23 mouse cellular contexts compared by ENCODE assay signal in the genomic region with DNA sequence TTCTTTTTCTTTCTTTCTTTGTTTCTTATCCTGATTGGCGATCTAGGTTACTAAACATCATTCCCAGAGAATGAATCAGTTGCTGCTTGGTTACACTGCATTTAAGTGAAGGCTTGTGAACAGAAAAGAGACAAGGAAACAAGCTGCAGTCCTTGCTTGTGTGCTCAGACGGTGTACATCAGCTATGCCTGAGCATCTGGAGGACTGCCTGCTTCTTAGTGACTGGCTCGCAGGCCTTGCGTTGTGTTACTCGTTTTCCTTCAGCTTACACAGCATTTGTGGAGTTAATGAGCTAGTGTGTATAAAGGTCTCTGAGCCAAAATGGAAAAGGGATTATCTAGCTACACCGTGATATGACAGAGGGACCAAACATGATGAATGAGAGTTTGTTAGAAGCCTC. TPM values are rescaled to one million over a fixed set of nuclear protein-coding genes. Genes with fewer than 3 reads are reported as not detected.
DNase-seq lines count a peak whose midpoint lies in the region; ATAC-seq and TF ChIP-seq lines count a peak whose summit lies in the region.
"Had no signal": no experiment of that assay in that cellular context is flagged by ENCODE, and none has a peak within 500 bp of the region (broad histone marks: within the 10 kb centered on the region; RNA-seq: fewer than 3 reads in every experiment).

No protein-coding gene starts in this region.

- H3K27me3 ChIP-seq in hindbrain, embryonic 11.5 days (ENCODE audit: control insufficient read depth, insufficient read depth, low read length): no peaks in the 10 kb centered on the region
- no peaks in the 10 kb centered on the region for H3K27me3 ChIP-seq in hindbrain, embryonic 10.5 days (ENCODE audit: insufficient read depth, poor library complexity, severe bottlenecking)
- no peaks in the 10 kb centered on the region for H3K27me3 ChIP-seq in forebrain, embryonic 11.5 days (ENCODE audit: control insufficient read depth, insufficient read depth, low read length)
- no peaks in the 10 kb centered on the region for H3K27me3 ChIP-seq in forebrain, postnatal 0 days (ENCODE audit: insufficient read depth, low read length)
- H3K27me3 ChIP-seq in midbrain, embryonic 14.5 days (ENCODE audit: control insufficient read depth, insufficient read depth, low read length): no peaks in the 10 kb centered on the region
- H3K27me3 ChIP-seq: heart, embryonic 13.5 days had no signal

- no peaks in the 10 kb centered on the region for H3K36me3 ChIP-seq in hindbrain, embryonic 11.5 days (ENCODE audit: control insufficient read depth, insufficient read depth, low read length)
- no peaks in the 10 kb centered on the region for H3K36me3 ChIP-seq in hindbrain, embryonic 10.5 days
- no peaks in the 10 kb centered on the region for H3K36me3 ChIP-seq in forebrain, embryonic 11.5 days (ENCODE audit: control insufficient read depth, insufficient read depth, low read length)
- H3K36me3 ChIP-seq in forebrain, postnatal 0 days (ENCODE audit: insufficient read depth): no peaks in the 10 kb centered on the region
- no peaks in the 10 kb centered on the region for H3K36me3 ChIP-seq in midbrain, embryonic 14.5 days (ENCODE audit: control insufficient read depth, insufficient read depth, low read length)
- H3K36me3 ChIP-seq: embryonic facial prominence, embryonic 10.5 days; heart, embryonic 13.5 days had no signal

- H3K27ac ChIP-seq in hindbrain, embryonic 11.5 days (ENCODE audit: low read depth, low read length): no peak overlapping the region
- no peak overlapping the region for H3K27ac ChIP-seq in hindbrain, embryonic 10.5 days
- H3K27ac ChIP-seq in forebrain, embryonic 11.5 days (ENCODE audit: low read depth, low read length): no peak overlapping the region
- H3K27ac ChIP-seq in forebrain, postnatal 0 days (ENCODE audit: low read depth, low read length): no peak overlapping the region
- no peak overlapping the region for H3K27ac ChIP-seq in midbrain, embryonic 14.5 days (replicated peaks; ENCODE audit: low read depth, low read length)
- H3K27ac ChIP-seq: embryonic facial prominence, embryonic 10.5 days; heart, embryonic 13.5 days; kidney, postnatal 0 days had no signal

- no peak for TF ChIP-seq CTCF in forebrain, postnatal 0 days (IDR thresholded peaks at IDR 0.05; ENCODE audit: low read depth)

- peak; percentile 52; the same call in 1 of the 2 replicates for ATAC-seq in hindbrain, embryonic 11.5 days (ENCODE audit: low FRiP score)
- ATAC-seq in forebrain, embryonic 11.5 days (replicated peaks; ENCODE audit: low FRiP score): peak; percentile 52; the same call in 1 of the 2 replicates
- ATAC-seq in forebrain, postnatal 0 days: peak; percentile 29; the same call in 1 of the 2 replicates
- no peak; the same call in 1 of the 2 replicates for ATAC-seq in midbrain, embryonic 14.5 days (ENCODE audit: low FRiP score, low TSS enrichment)
- ATAC-seq: activated CD4-positive, CD25-positive, alpha-beta regulatory T cell, adult 4 months had no signal

- no peak for DNase-seq in hindbrain, embryonic 11.5 days (ENCODE audit: low spot score)
- no peak for DNase-seq in hindbrain, embryonic 10.5 days (ENCODE audit: low spot score)
- DNase-seq in forebrain, embryonic 11.5 days (ENCODE audit: low spot score): no peak
- no peak for DNase-seq in forebrain, postnatal 0 days
- peak; percentile 47 for DNase-seq in midbrain, embryonic 14.5 days
- DNase-seq in cerebellum, adult 11 months: no peak
- no peak for DNase-seq in heart, adult 8-10 months (ENCODE audit: low spot score)
- DNase-seq in right cerebral cortex, postnatal 25 days: no peak
- DNase-seq: adrenal gland, postnatal 14 days; cerebellum, adult 9-11 months; gastrocnemius, postnatal 14 days; heart, adult 18-20 months; heart, postnatal 14 days; kidney, adult 2 months; lung, postnatal 4 days; spleen, adult 18-20 months had no signal

- no peaks in the 10 kb centered on the region for H3K9me3 ChIP-seq in hindbrain, embryonic 11.5 days (ENCODE audit: control insufficient read depth, low read length)
- no peaks in the 10 kb centered on the region for H3K9me3 ChIP-seq in hindbrain, embryonic 10.5 days
- H3K9me3 ChIP-seq in forebrain, embryonic 11.5 days (ENCODE audit: control insufficient read depth, low read length): no peaks in the 10 kb centered on the region
- H3K9me3 ChIP-seq in forebrain, postnatal 0 days (ENCODE audit: low read length): no peaks in the 10 kb centered on the region
- H3K9me3 ChIP-seq in midbrain, embryonic 14.5 days (ENCODE audit: control insufficient read depth, low read length): no peaks in the 10 kb centered on the region
- H3K9me3 ChIP-seq: embryonic facial prominence, embryonic 10.5 days; heart, embryonic 13.5 days had no signal

- no peak overlapping the region for H3K4me3 ChIP-seq in hindbrain, embryonic 11.5 days (ENCODE audit: low read depth, low read length)
- no peak overlapping the region for H3K4me3 ChIP-seq in hindbrain, embryonic 10.5 days
- no peak overlapping the region for H3K4me3 ChIP-seq in forebrain, embryonic 11.5 days (ENCODE audit: low read depth, low read length)
- H3K4me3 ChIP-seq in forebrain, postnatal 0 days (ENCODE audit: low read depth, low read length): no peak overlapping the region
- no peak overlapping the region for H3K4me3 ChIP-seq in midbrain, embryonic 14.5 days (replicated peaks; ENCODE audit: low read depth, low read length)
- H3K4me3 ChIP-seq: embryonic facial prominence, embryonic 10.5 days; heart, embryonic 13.5 days; myocyte had no signal

- H3K4me2 ChIP-seq in hindbrain, embryonic 11.5 days (replicated peaks; ENCODE audit: low read depth, low read length): no peak overlapping the region
- H3K4me2 ChIP-seq in forebrain, embryonic 11.5 days (ENCODE audit: low read depth, low read length, severe bottlenecking): no peak overlapping the region
- H3K4me2 ChIP-seq in forebrain, postnatal 0 days (ENCODE audit: low read depth): no peak overlapping the region
- H3K4me2 ChIP-seq in midbrain, embryonic 14.5 days (ENCODE audit: low read length): no peak overlapping the region
- H3K4me2 ChIP-seq: heart, embryonic 13.5 days had no signal

- WGBS in hindbrain, embryonic 11.5 days: 67% methylated on average over 6 of the region's 6 CpGs
- 80% methylated on average over 6 of the region's 6 CpGs for WGBS in hindbrain, embryonic 10.5 days
- WGBS in forebrain, embryonic 11.5 days: 34% methylated on average over 6 of the region's 6 CpGs
- WGBS in forebrain, postnatal 0 days: 12% methylated on average over 6 of the region's 6 CpGs
- 25% methylated on average over 6 of the region's 6 CpGs for WGBS in midbrain, embryonic 14.5 days

- H3K4me1 ChIP-seq in hindbrain, embryonic 11.5 days (replicated peaks; ENCODE audit: control insufficient read depth, insufficient read depth, low read length): no peaks in the 10 kb centered on the region
- no peaks in the 10 kb centered on the region for H3K4me1 ChIP-seq in hindbrain, embryonic 10.5 days (replicated peaks)
- H3K4me1 ChIP-seq in forebrain, embryonic 11.5 days (replicated peaks; ENCODE audit: control insufficient read depth, insufficient read depth, low read length): no peaks in the 10 kb centered on the region
- no peaks in the 10 kb centered on the region for H3K4me1 ChIP-seq in forebrain, postnatal 0 days (ENCODE audit: insufficient read depth)
- H3K4me1 ChIP-seq in midbrain, embryonic 14.5 days (ENCODE audit: control insufficient read depth, insufficient read depth, low read length): no peaks in the 10 kb centered on the region
- H3K4me1 ChIP-seq: embryonic facial prominence, embryonic 10.5 days; heart, embryonic 13.5 days had no signal

- no peak overlapping the region for H3K9ac ChIP-seq in hindbrain, embryonic 11.5 days (ENCODE audit: low read depth, low read length)
- H3K9ac ChIP-seq in forebrain, embryonic 11.5 days (ENCODE audit: low read length): no peak overlapping the region
- H3K9ac ChIP-seq in forebrain, postnatal 0 days: no peak overlapping the region
- H3K9ac ChIP-seq in midbrain, embryonic 14.5 days (replicated peaks; ENCODE audit: low read length): no peak overlapping the region
- H3K9ac ChIP-seq: heart, embryonic 13.5 days had no signal

RNA-seq across cellular contexts. Expression of gene Cxxc4, which starts 58.9 kb away (rescaled TPM):
- 26.5 and 32.7 TPM in 2 replicates for polyA plus RNA-seq in hindbrain, embryonic 11.5 days (2014; fragmentation: Nextera tagmentation; extraction: Ambion mirVana)
- polyA plus RNA-seq in hindbrain, embryonic 10.5 days (2016; fragmentation: Nextera tagmentation; extraction: Ambion mirVana): 12.6 and 20.5 TPM in 2 replicates
- polyA plus RNA-seq in forebrain, embryonic 11.5 days (2014; fragmentation: Nextera tagmentation; extraction: Ambion mirVana): 24.8 and 26.4 TPM in 2 replicates
- 34.4 and 39.0 TPM in 2 replicates for total RNA-seq in forebrain, postnatal 0 days (2014; rRNA removed)
- 19.8 and 23.3 TPM in 2 replicates for polyA plus RNA-seq in forebrain, postnatal 0 days (2015; fragmentation: Nextera tagmentation; extraction: Ambion mirVana)
- 52.4 and 58.3 TPM in 2 replicates for polyA plus RNA-seq in midbrain, embryonic 14.5 days (2014; fragmentation: Nextera tagmentation; extraction: Ambion mirVana)
- 1 to 10 TPM; 2.3 to 2.5 (median 2.3) TPM for total RNA-seq in heart, adult 8-10 months (2022)
- total RNA-seq: common myeloid progenitor, adult 5-6 weeks; megakaryocyte-erythroid progenitor cell, adult 5-6 weeks had no signal
